Mouse (Mus musculus): ENCODE data around the gene Gpx7. TPM values are rescaled to one million over a fixed set of nuclear protein-coding genes. Genes with fewer than 3 reads are reported as not detected.
A peak's percentile ranks its signal among the peaks of the same experiment; 100 is the strongest.

The Gpx7 gene
- 1 to 10 TPM; 5.4 to 5.8 TPM for total RNA-seq (2021)

- DNase-seq, result peak in 1 of 2 experiments; percentile 5
Observed at GRCm38 (mm10) chr4:108406861-108407401, at the start of gene Gpx7. Gene Gpx7, minus strand, starts transcription at chr4:108406961.

GRCm38 (mm10) chr4:108456028-108456427, 49.3 kb upstream of the Gpx7 start:
- no peak for DNase-seq

- DNase-seq, result no peak
Observed at GRCm38 (mm10) chr4:108448091-108448490, 41.3 kb upstream of the Gpx7 start.

- no peak for DNase-seq
Observed at GRCm38 (mm10) chr4:108438082-108438840, 31.5 kb upstream of the Gpx7 start.

- DNase-seq, result no peak
Observed at GRCm38 (mm10) chr4:108436225-108436624, 29.5 kb upstream of the Gpx7 start.

- no peak for DNase-seq
Observed at GRCm38 (mm10) chr4:108435646-108436045, 28.9 kb upstream of the Gpx7 start.

- DNase-seq, result no peak
Observed at GRCm38 (mm10) chr4:108434781-108435180, 28.0 kb upstream of the Gpx7 start.

- no peak for DNase-seq
Observed at GRCm38 (mm10) chr4:108434221-108434620, 27.5 kb upstream of the Gpx7 start.

GRCm38 (mm10) chr4:108433341-108433740, 26.6 kb upstream of the Gpx7 start:
- no peak for DNase-seq

GRCm38 (mm10) chr4:108431561-108431936, 24.8 kb upstream of the Gpx7 start:
- DNase-seq, result no peak

GRCm38 (mm10) chr4:108430656-108431560, 24.1 kb upstream of the Gpx7 start:
- no peak for DNase-seq

- DNase-seq, result no peak
Observed at GRCm38 (mm10) chr4:108428341-108428721, 21.6 kb upstream of the Gpx7 start.

GRCm38 (mm10) chr4:108427719-108428340, 21.1 kb upstream of the Gpx7 start:
- no peak for DNase-seq

GRCm38 (mm10) chr4:108424587-108424986, 17.8 kb upstream of the Gpx7 start:
- no peak for DNase-seq

GRCm38 (mm10) chr4:108407621-108408020, 860 bp upstream of the Gpx7 start:
- no peak for DNase-seq

- peak; percentile 48 to 67 for DNase-seq
Observed at GRCm38 (mm10) chr4:108406138-108406860, 462 bp downstream of the Gpx7 start.

- no peak for DNase-seq
Observed at GRCm38 (mm10) chr4:108405766-108406137, 1.0 kb downstream of the Gpx7 start.

GRCm38 (mm10) chr4:108403861-108404635, 2.7 kb downstream of the Gpx7 start:
- no peak for DNase-seq

GRCm38 (mm10) chr4:108400395-108400794, 6.4 kb downstream of the Gpx7 start:
- no peak for DNase-seq

GRCm38 (mm10) chr4:108394236-108394635, 12.5 kb downstream of the Gpx7 start:
- DNase-seq, result no peak

GRCm38 (mm10) chr4:108392558-108392957, 14.2 kb downstream of the Gpx7 start:
- no peak for DNase-seq
